Mouse (Mus musculus): Measurements from ENCODE around the gene Zbtb48.

DNA sequence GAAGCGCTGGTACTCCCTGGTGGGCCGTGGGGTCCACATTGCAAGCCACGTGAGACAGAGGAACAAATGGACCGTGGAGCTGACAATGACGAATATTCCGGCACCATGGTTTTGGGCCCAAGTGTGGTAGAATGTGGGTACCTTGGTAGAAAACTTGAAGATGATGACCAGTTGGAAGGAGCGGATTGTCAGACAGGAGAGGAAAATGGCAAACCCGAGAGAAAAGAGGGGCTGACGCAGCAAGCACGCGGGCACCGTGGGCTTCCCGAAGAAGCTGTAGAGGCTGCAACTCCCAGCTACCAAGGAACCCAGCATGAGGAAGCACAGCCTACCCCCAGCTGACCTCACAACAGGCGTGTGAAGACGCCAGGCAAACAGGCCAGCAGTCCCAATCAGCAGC lies 985 bp upstream of the Zbtb48 start:
- TF ChIP-seq POLR2A (IDR thresholded peaks at IDR 0.05; ENCODE audit: insufficient read length, low read depth) (no peak), CEBPB (IDR thresholded peaks at IDR 0.05; ENCODE audit: insufficient read depth, poor library complexity, severe bottlenecking) (no peak), MYOD1 (IDR thresholded peaks at IDR 0.05; ENCODE audit: control insufficient read depth in 1 of 3, insufficient read length in 2 of 3, low read depth in 2 of 3) (no peak), TCF12 (IDR thresholded peaks at IDR 0.05; ENCODE audit: insufficient read depth, poor library complexity, severe bottlenecking) (no peak), MAX (IDR thresholded peaks at IDR 0.05; ENCODE audit: low read depth) (no peak), E2F4 (IDR thresholded peaks at IDR 0.05; ENCODE audit: insufficient read depth) (no peak), MYOG (IDR thresholded peaks at IDR 0.05; ENCODE audit: control insufficient read depth in 1 of 3, insufficient read depth in 1 of 3, insufficient read length in 2 of 3, low read depth in 2 of 3) (no peak), USF1 (IDR thresholded peaks at IDR 0.05; ENCODE audit: low read depth) (no peak), TCF3 (IDR thresholded peaks at IDR 0.05; ENCODE audit: insufficient read length, low read depth) (no peak), SRF (IDR thresholded peaks at IDR 0.05; ENCODE audit: control insufficient read depth, insufficient read length, low read depth) (no peak)

Measured in myocyte (in vitro differentiated cells).